Mouse (Mus musculus): ENCODE data around the gene Vsig8. TPM values are rescaled to one million over a fixed set of nuclear protein-coding genes. Genes with fewer than 3 reads are reported as not detected.

Vsig8 gene
- polyA plus RNA-seq, 1 experiment from 2014 or later, result not detected

- 65% methylated on average over 6 of the region's 6 CpGs for WGBS
- Histone ChIP-seq H3K36me3 (no peaks in the 10 kb centered on the region), H3K27ac (no peak overlapping the region), H3K4me1 (peaks cover 6% of the 10 kb centered on the region; the same call in 1 of the 2 replicates), H3K4me3 (no peak overlapping the region), H3K27me3 (ENCODE audit: low read depth, poor library complexity, severe bottlenecking) (peaks cover 13% of the 10 kb centered on the region), H3K9me3 (replicated peaks) (no peaks in the 10 kb centered on the region)
- DNase-seq (ENCODE audit: low spot score), result no peak
These were observed 24.4 kb downstream of the Vsig8 start for GRCm38 (mm10) chr1:172580116-172580515.

DNA sequence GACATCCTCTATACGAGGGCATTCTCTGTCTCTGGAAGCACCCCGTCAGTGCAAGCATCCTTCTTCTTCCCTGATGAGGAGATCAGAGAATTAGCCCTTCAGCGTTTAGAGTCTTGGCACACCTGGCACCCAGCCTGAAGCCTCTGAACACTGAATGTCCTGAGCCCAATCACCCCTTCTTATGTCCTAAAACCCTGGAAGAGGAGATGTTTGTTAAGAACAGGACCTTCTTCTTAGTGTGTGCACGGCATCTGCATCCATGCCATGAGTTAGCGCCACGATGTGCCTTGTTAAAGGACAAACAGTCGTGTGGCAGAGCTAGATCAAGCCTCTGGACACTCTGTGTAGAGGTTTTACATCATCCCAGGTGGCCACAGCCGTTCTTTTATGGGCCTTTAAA is 26.7 kb downstream of the Vsig8 start:
- Histone ChIP-seq H3K36me3 (no peaks in the 10 kb centered on the region), H3K9me3 (replicated peaks) (no peaks in the 10 kb centered on the region), H3K27me3 (ENCODE audit: low read depth, poor library complexity, severe bottlenecking) (peaks cover 29% of the 10 kb centered on the region), H3K27ac (no peak overlapping the region), H3K4me1 (peaks cover 19% of the 10 kb centered on the region), H3K4me3 (no peak overlapping the region)
- 79% methylated on average over 8 of the region's 8 CpGs for WGBS
- no peak for DNase-seq (ENCODE audit: low spot score)

GRCm38 (mm10) chr1:172584271-172584670 is 28.5 kb downstream of the Vsig8 start:
- Histone ChIP-seq H3K9me3 (replicated peaks) (no peaks in the 10 kb centered on the region), H3K4me3 (no peak overlapping the region), H3K27me3 (ENCODE audit: low read depth, poor library complexity, severe bottlenecking) (peaks cover 29% of the 10 kb centered on the region), H3K36me3 (no peaks in the 10 kb centered on the region), H3K4me1 (peaks cover 19% of the 10 kb centered on the region), H3K27ac (no peak overlapping the region)
- 84% methylated on average over 6 of the region's 6 CpGs for WGBS
- no peak for DNase-seq (ENCODE audit: low spot score)

DNA sequence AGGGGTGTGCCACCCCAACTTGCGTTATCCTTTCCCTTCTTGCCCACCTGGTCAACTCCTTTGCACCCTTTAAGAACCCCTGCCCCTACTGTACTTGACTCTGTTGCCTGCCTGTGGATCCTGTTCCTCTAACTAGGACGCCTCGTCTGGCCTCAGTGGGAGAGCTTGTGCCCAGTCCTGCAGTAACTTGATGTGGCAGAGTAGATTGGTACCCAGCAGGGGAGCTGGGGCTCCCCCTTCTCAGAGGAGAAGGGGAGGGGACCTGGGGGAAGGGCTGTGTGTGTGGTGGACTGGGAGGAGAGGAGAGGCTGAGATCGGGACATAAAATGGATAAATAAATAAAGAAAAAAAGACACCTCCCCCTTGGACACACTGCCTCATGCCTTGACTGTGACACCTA is 29.3 kb downstream of the Vsig8 start:
- WGBS, result 61% methylated on average over 4 of the region's 4 CpGs
- Histone ChIP-seq H3K27me3 (ENCODE audit: low read depth, poor library complexity, severe bottlenecking) (peaks cover 29% of the 10 kb centered on the region), H3K4me1 (peaks cover 19% of the 10 kb centered on the region), H3K36me3 (no peaks in the 10 kb centered on the region), H3K9me3 (replicated peaks) (no peaks in the 10 kb centered on the region), H3K4me3 (no peak overlapping the region), H3K27ac (no peak overlapping the region)
- no peak for DNase-seq (ENCODE audit: low spot score)

DNA sequence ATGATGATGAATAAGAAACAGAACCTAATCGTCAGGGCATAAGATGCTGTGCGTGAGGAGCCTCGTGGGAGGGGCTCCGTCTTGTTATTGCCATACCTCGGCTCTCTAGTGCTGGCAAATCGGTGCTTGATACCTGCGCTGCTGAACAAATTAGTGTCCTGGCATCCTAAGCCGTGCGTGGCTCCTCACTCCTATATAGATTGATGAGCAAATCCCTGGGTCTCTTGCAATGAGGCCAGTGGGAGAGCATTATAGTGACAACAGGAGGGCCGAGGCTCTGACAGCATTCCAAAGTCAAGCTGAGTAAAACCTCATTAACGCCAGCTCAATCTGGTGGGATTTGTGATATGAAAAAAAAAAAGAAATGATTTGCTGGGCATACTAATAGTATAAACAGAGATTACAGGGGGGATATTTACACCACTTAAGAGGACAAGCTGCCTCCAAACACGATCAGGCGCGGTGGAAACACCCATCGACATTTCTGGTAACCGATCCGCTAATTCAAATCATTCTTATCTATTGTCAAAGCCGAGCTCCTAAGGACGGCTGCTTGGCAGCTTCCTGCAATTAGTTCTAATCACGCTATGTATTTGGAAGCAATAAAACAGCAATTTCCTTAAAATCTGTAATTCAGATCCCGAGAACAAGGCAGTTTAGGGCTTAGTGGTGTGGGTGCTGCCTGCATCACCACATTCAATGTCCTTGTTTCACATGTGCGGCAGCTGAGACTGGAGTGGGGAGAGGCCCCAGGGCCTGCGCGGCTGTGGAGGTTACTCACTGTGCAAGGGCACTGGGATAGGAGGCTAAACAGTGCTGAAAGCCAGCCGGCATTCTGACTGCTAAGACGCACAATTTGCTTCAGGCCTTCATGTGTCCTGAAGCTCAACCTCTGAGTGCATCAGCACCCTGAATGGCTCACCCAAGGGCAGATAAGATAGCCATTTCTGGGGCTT is 30.2 kb downstream of the Vsig8 start:
- no peaks in the 10 kb centered on the region for H3K36me3 ChIP-seq
- H3K9me3 ChIP-seq (replicated peaks), result no peaks in the 10 kb centered on the region
- no peak overlapping the region for H3K4me3 ChIP-seq
- DNase-seq (ENCODE audit: low spot score), result no peak
- WGBS, result 39% methylated on average over 26 of the region's 26 CpGs
- H3K27me3 ChIP-seq (ENCODE audit: low read depth, poor library complexity, severe bottlenecking), result peaks cover 29% of the 10 kb centered on the region
- H3K4me1 ChIP-seq, result peaks cover 19% of the 10 kb centered on the region
- no peak overlapping the region for H3K27ac ChIP-seq

GRCm38 (mm10) chr1:172590385-172590784 is 34.6 kb downstream of the Vsig8 start, which contains the start of gene Slamf8:
TSS of gene Slamf8 (minus strand) at chr1:172590568.
- DNase-seq (ENCODE audit: low spot score), result no peak
- Histone ChIP-seq H3K4me3 (no peak within 1 kb of the TSS), H3K36me3 (no peaks in the 10 kb centered on the region), H3K27ac (no peak within 1 kb of the TSS), H3K27me3 (ENCODE audit: low read depth, poor library complexity, severe bottlenecking) (peaks cover 14% of the 10 kb centered on the region; the same call in 1 of the 2 replicates), H3K9me3 (replicated peaks) (no peaks in the 10 kb centered on the region), H3K4me1 (peaks cover 21% of the 10 kb centered on the region)
- WGBS, result 92% methylated on average over 7 of the region's 7 CpGs

- Histone ChIP-seq H3K4me1 (0 out of 2 replicates have a peak, but pooled peaks cover 5% of the 10 kb centered on the region), H3K27ac (no peak overlapping the region), H3K36me3 (no peaks in the 10 kb centered on the region), H3K4me3 (no peak overlapping the region), H3K9me3 (replicated peaks) (no peaks in the 10 kb centered on the region), H3K27me3 (ENCODE audit: low read depth, poor library complexity, severe bottlenecking) (no peaks in the 10 kb centered on the region)
- WGBS, result 77% methylated on average over 3 of the region's 3 CpGs
- DNase-seq (ENCODE audit: low spot score), result no peak
These were observed 37.6 kb downstream of the Vsig8 start for GRCm38 (mm10) chr1:172593321-172593720.

GRCm38 (mm10) chr1:172593956-172594355 is 38.2 kb downstream of the Vsig8 start:
- Histone ChIP-seq H3K27ac (no peak overlapping the region), H3K4me3 (no peak overlapping the region), H3K9me3 (replicated peaks) (no peaks in the 10 kb centered on the region), H3K27me3 (ENCODE audit: low read depth, poor library complexity, severe bottlenecking) (no peaks in the 10 kb centered on the region), H3K4me1 (0 out of 2 replicates have a peak, but pooled peaks cover 5% of the 10 kb centered on the region), H3K36me3 (no peaks in the 10 kb centered on the region)
- no peak for DNase-seq (ENCODE audit: low spot score)
- 86% methylated on average over 2 of the region's 2 CpGs for WGBS

DNA sequence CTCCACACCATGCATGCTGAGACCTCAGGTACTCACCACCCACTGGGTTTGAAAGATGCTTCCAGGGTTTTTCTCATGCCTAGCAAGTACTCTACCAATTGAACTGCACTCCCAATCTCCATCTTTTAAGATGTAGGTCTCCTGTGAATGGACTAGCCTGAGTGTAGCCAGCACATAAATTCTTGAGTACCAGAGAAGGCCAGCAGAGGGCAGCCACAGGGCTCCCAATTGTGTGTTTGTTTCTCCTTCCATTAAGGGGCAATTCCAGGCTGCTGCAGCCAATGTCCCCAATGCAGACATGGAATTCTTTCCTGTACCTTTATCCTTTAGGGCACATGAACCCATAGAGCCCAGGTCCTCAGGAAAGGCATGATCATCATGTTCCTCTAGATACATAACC is 38.8 kb downstream of the Vsig8 start:
- peak; percentile 69 for DNase-seq (ENCODE audit: low spot score)
- Histone ChIP-seq H3K27me3 (ENCODE audit: low read depth, poor library complexity, severe bottlenecking) (no peaks in the 10 kb centered on the region), H3K4me1 (0 out of 2 replicates have a peak, but pooled peaks cover 5% of the 10 kb centered on the region), H3K9me3 (replicated peaks) (no peaks in the 10 kb centered on the region), H3K36me3 (no peaks in the 10 kb centered on the region), H3K27ac (no peak overlapping the region), H3K4me3 (no peak overlapping the region)

- no peak within 1 kb of the TSS for H3K4me3 ChIP-seq
- no peaks in the 10 kb centered on the region for H3K27me3 ChIP-seq (ENCODE audit: low read depth, poor library complexity, severe bottlenecking)
- H3K4me1 ChIP-seq, result no peaks in the 10 kb centered on the region
- no peak within 1 kb of the TSS for H3K27ac ChIP-seq
- no peaks in the 10 kb centered on the region for H3K36me3 ChIP-seq
- no peaks in the 10 kb centered on the region for H3K9me3 ChIP-seq (replicated peaks)
- no peak for DNase-seq (ENCODE audit: low spot score)
- WGBS, result 74% methylated on average over 1 of the region's 1 CpGs
These were observed 46.6 kb downstream of the Vsig8 start, which contains the start of gene Fcrl6 for GRCm38 (mm10) chr1:172602326-172602725. TSS of gene Fcrl6 (minus strand) at chr1:172602551.

GRCm38 (mm10) chr1:172611304-172611703 is 55.6 kb downstream of the Vsig8 start:
- Histone ChIP-seq H3K27ac (no peak overlapping the region), H3K27me3 (ENCODE audit: low read depth, poor library complexity, severe bottlenecking) (no peaks in the 10 kb centered on the region), H3K9me3 (replicated peaks) (no peaks in the 10 kb centered on the region), H3K4me3 (no peak overlapping the region), H3K36me3 (no peaks in the 10 kb centered on the region), H3K4me1 (peaks cover under 1% of the 10 kb centered on the region; the same call in 1 of the 2 replicates)
- DNase-seq (ENCODE audit: low spot score), result peak; percentile 21
- WGBS, result 78% methylated on average over 10 of the region's 10 CpGs

- no peak for DNase-seq (ENCODE audit: low spot score)
- Histone ChIP-seq H3K36me3 (no peaks in the 10 kb centered on the region), H3K27me3 (ENCODE audit: low read depth, poor library complexity, severe bottlenecking) (no peaks in the 10 kb centered on the region), H3K4me1 (peaks cover 14% of the 10 kb centered on the region), H3K9me3 (replicated peaks) (no peaks in the 10 kb centered on the region), H3K4me3 (no peak overlapping the region), H3K27ac (no peak overlapping the region)
- 60% methylated on average over 1 of the region's 1 CpGs for WGBS
These were observed 57.0 kb downstream of the Vsig8 start for GRCm38 (mm10) chr1:172612745-172613144.

Measured in limb, embryonic 10.5 days (tissue).